Mouse (Mus musculus): ENCODE data around the gene Blmh. TPM values are rescaled to one million over a fixed set of nuclear protein-coding genes. Genes with fewer than 3 reads are reported as not detected.
A peak's percentile ranks its signal among the peaks of the same experiment; 100 is the strongest.

Gene Blmh
- total and polyA plus RNA-seq, 3 experiments: 111 to 116 TPM; not detected in 1

DNA sequence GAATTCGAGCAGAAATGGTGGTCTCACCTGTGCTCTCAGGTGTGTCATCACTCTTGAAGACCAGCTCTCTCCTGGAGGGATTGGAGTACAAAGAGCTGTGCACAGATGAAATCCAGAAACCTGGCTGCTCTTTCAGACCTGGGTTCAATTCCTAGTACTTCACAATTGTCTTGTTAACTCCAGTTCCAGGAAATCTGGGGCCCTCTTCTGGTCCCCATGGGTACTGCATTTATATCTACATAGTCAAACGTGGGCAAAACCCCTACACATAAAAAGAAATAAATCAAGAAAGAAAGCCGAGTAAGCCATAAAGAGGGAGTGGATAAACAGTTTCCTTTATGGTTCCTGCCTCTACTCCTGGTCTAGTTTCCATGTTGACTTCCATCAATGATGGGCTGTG is 8.6 kb downstream of the Blmh start:
- Histone ChIP-seq H3K36me3 (ENCODE audit: control insufficient read depth in 1 of 2, insufficient read depth in 2 of 2, low read length in 2 of 2) (no peaks in the 10 kb centered on the region), H3K27me3 (ENCODE audit: control insufficient read depth in 1 of 2, insufficient read depth in 2 of 2, low read length in 2 of 2) (peaks cover 8 to 18% of the 10 kb centered on the region in 2 experiments), H3K4me1 (ENCODE audit: control insufficient read depth in 1 of 2, insufficient read depth in 2 of 2, low read length in 2 of 2) (no peaks in the 10 kb centered on the region), H3K9me3 (replicated peaks; ENCODE audit: insufficient read depth, low read length) (no peaks in the 10 kb centered on the region), H3K79me2 (ENCODE audit: control insufficient read depth, insufficient read depth, low read length, poor library complexity) (no peaks in the 10 kb centered on the region), H3K9ac (ENCODE audit: control insufficient read depth, low read depth, low read length, poor library complexity, severe bottlenecking) (no peak overlapping the region), H3K27ac (ENCODE audit: control insufficient read depth, low read depth, low read length) (no peak overlapping the region), H3K4me3 (ENCODE audit: control insufficient read depth in 1 of 2, insufficient read depth in 1 of 2, low read depth in 2 of 2, low read length in 2 of 2) (no peak overlapping the region)
- DNase-seq (ENCODE audit: low read depth, low spot score): peak; percentile 62
- TF ChIP-seq SMC3 (IDR thresholded peaks at IDR 0.05; ENCODE audit: low read depth, low read length) (peak; percentile 60), NELFE (IDR thresholded peaks at IDR 0.05; ENCODE audit: low read depth, low read length) (no peak), ZNF384 (IDR thresholded peaks at IDR 0.05; ENCODE audit: low read depth, low read length) (no peak), RAD21 (IDR thresholded peaks at IDR 0.05; ENCODE audit: low read depth, low read length) (peak; percentile 44), TAL1 (IDR thresholded peaks at IDR 0.05; ENCODE audit: low read length) (no peak), ZC3H11A (IDR thresholded peaks at IDR 0.05; ENCODE audit: low read depth, low read length) (0 out of 2 replicates have a peak, but pooled peaks have one; percentile 14), JUND (IDR thresholded peaks at IDR 0.05; ENCODE audit: low read depth, low read length) (no peak), KAT2A (conservative IDR thresholded peaks at IDR 0.05; ENCODE audit: low read depth, low read length) (no peak), MYC (IDR thresholded peaks at IDR 0.05; ENCODE audit: low read depth, low read length) (no peak), CTCF (IDR thresholded peaks at IDR 0.05 in 2 of 3, conservative IDR thresholded peaks at IDR 0.05 in 1 of 3; ENCODE audit: control insufficient read depth in 1 of 3, insufficient read depth in 1 of 3, low read depth in 2 of 3, low read length in 3 of 3, poor library complexity in 1 of 3, severe bottlenecking in 1 of 3) (peak in 2 of 3 experiments; percentile 49 to 57; a peak in 4 of 6 replicates)

- Histone ChIP-seq H3K36me3 (ENCODE audit: control insufficient read depth in 1 of 2, insufficient read depth in 2 of 2, low read length in 2 of 2) (no peaks in the 10 kb centered on the region), H3K27ac (ENCODE audit: control insufficient read depth, low read depth, low read length) (no peak overlapping the region), H3K9me3 (replicated peaks; ENCODE audit: insufficient read depth, low read length) (no peaks in the 10 kb centered on the region), H3K79me2 (ENCODE audit: control insufficient read depth, insufficient read depth, low read length, poor library complexity) (no peaks in the 10 kb centered on the region), H3K4me3 (ENCODE audit: control insufficient read depth in 1 of 2, insufficient read depth in 1 of 2, low read depth in 2 of 2, low read length in 2 of 2) (no peak overlapping the region), H3K4me1 (ENCODE audit: control insufficient read depth in 1 of 2, insufficient read depth in 2 of 2, low read length in 2 of 2) (no peaks in the 10 kb centered on the region), H3K9ac (ENCODE audit: control insufficient read depth, low read depth, low read length, poor library complexity, severe bottlenecking) (no peak overlapping the region), H3K27me3 (ENCODE audit: control insufficient read depth in 1 of 2, insufficient read depth in 2 of 2, low read length in 2 of 2) (peaks cover 14 to 20% of the 10 kb centered on the region in 2 experiments)
- no peak for DNase-seq (ENCODE audit: low read depth, low spot score)
- TF ChIP-seq POLR2A (IDR thresholded peaks at IDR 0.05; ENCODE audit: control insufficient read depth in 1 of 2, insufficient read depth in 1 of 2, low read depth in 1 of 2, low read length in 2 of 2, poor library complexity in 1 of 2) (no peak), MYC (IDR thresholded peaks at IDR 0.05; ENCODE audit: low read depth, low read length) (no peak), USF1 (IDR thresholded peaks at IDR 0.05; ENCODE audit: low read depth, low read length) (no peak), GABPA (IDR thresholded peaks at IDR 0.05; ENCODE audit: low read depth, low read length) (no peak), HCFC1 (IDR thresholded peaks at IDR 0.05; ENCODE audit: low read depth, low read length) (no peak), ZKSCAN1 (IDR thresholded peaks at IDR 0.05; ENCODE audit: low read depth, low read length) (no peak), MEF2A (IDR thresholded peaks at IDR 0.05; ENCODE audit: extremely low read depth, insufficient replicate concordance, low read depth, low read length, poor library complexity, severe bottlenecking) (no peak), ELF1 (IDR thresholded peaks at IDR 0.05; ENCODE audit: low read depth, low read length) (no peak), ZC3H11A (IDR thresholded peaks at IDR 0.05; ENCODE audit: low read depth, low read length) (no peak), GATA1 (IDR thresholded peaks at IDR 0.05; ENCODE audit: low read depth, low read length) (no peak), MAFK (IDR thresholded peaks at IDR 0.05; ENCODE audit: borderline replicate concordance, low read depth, low read length) (no peak), CTCF (IDR thresholded peaks at IDR 0.05 in 2 of 3, conservative IDR thresholded peaks at IDR 0.05 in 1 of 3; ENCODE audit: control insufficient read depth in 1 of 3, insufficient read depth in 1 of 3, low read depth in 2 of 3, low read length in 3 of 3, poor library complexity in 1 of 3, severe bottlenecking in 1 of 3) (no peak)
Observed at GRCm38 (mm10) chr11:76936578-76936977, 12.0 kb downstream of the Blmh start.
